Comparison of ENCODE assay signal across 8 mouse cellular contexts in genomic region chr5:107688499-107688866, GRCm38 (mm10). TPM values are rescaled to one million over a fixed set of nuclear protein-coding genes. Genes with fewer than 3 reads are reported as not detected.
DNase-seq lines count a peak whose midpoint lies in the region; ATAC-seq and TF ChIP-seq lines count a peak whose summit lies in the region.

No protein-coding gene starts in this region.

- H3K4me3 ChIP-seq in kidney, embryonic 15.5 days (replicated peaks): peak overlapping the region; percentile 53
- H3K4me3 ChIP-seq in bone marrow macrophage, adult 2 months (ENCODE audit: insufficient read depth, low read length): peak overlapping the region; percentile 63
- peak overlapping the region; percentile 67 for H3K4me3 ChIP-seq in heart, embryonic 16.5 days (ENCODE audit: low read length)

- TF ChIP-seq CTCF in bone marrow macrophage, adult 2 months (IDR thresholded peaks at IDR 0.05; ENCODE audit: low read depth, low read length): no peak

- WGBS in kidney, embryonic 15.5 days: 20% methylated on average over 9 of the region's 9 CpGs
- WGBS in heart, embryonic 16.5 days: 23% methylated on average over 9 of the region's 9 CpGs

- H3K9ac ChIP-seq in kidney, embryonic 15.5 days: no peak overlapping the region
- H3K9ac ChIP-seq in heart, embryonic 16.5 days (ENCODE audit: low read length): peak overlapping the region; percentile 66

- H3K27ac ChIP-seq in kidney, embryonic 15.5 days: no peak overlapping the region
- H3K27ac ChIP-seq in bone marrow macrophage, adult 2 months (ENCODE audit: insufficient read depth, low read depth, low read length): no peak overlapping the region
- no peak overlapping the region for H3K27ac ChIP-seq in heart, embryonic 16.5 days (ENCODE audit: low read length)

- no peaks in the 10 kb centered on the region for H3K9me3 ChIP-seq in kidney, embryonic 15.5 days (replicated peaks)
- H3K9me3 ChIP-seq in heart, embryonic 16.5 days (replicated peaks; ENCODE audit: control insufficient read depth, low read length): no peaks in the 10 kb centered on the region

- ATAC-seq in kidney, embryonic 15.5 days (replicated peaks; ENCODE audit: low FRiP score): peak; percentile 61
- peak; percentile 23 for ATAC-seq in heart, embryonic 16.5 days (replicated peaks; ENCODE audit: extremely low read depth, insufficient read depth, low FRiP score)

- H3K4me1 ChIP-seq in kidney, embryonic 15.5 days: peaks cover 5% of the 10 kb centered on the region
- H3K4me1 ChIP-seq in bone marrow macrophage, adult 2 months (ENCODE audit: control insufficient read depth, insufficient read depth, low read length): peaks cover 3% of the 10 kb centered on the region
- no peaks in the 10 kb centered on the region for H3K4me1 ChIP-seq in heart, embryonic 16.5 days (ENCODE audit: control insufficient read depth, insufficient read depth, low read length)

- peaks cover 26% of the 10 kb centered on the region for H3K27me3 ChIP-seq in kidney, embryonic 15.5 days
- H3K27me3 ChIP-seq in heart, embryonic 16.5 days (ENCODE audit: control insufficient read depth, insufficient read depth, low read length): peaks cover 3% of the 10 kb centered on the region; the same call in 1 of the 2 replicates

- no peaks in the 10 kb centered on the region for H3K36me3 ChIP-seq in kidney, embryonic 15.5 days
- no peaks in the 10 kb centered on the region for H3K36me3 ChIP-seq in heart, embryonic 16.5 days (ENCODE audit: control insufficient read depth, insufficient read depth)

- TF ChIP-seq POLR2A in bone marrow macrophage, adult 2 months (IDR thresholded peaks at IDR 0.05; ENCODE audit: borderline replicate concordance, low read depth, low read length): no peak

- H3K4me2 ChIP-seq in kidney, embryonic 15.5 days: peak overlapping the region; percentile 75
- H3K4me2 ChIP-seq in heart, embryonic 16.5 days (ENCODE audit: low read depth, low read length): peak overlapping the region; percentile 88

- DNase-seq in kidney, postnatal 14 days: no peak
- peak; percentile 8 for DNase-seq in lung, postnatal 14 days
- no peak for DNase-seq in frontal cortex, postnatal 36 days (ENCODE audit: low spot score in 2 of 2)
- DNase-seq in urinary bladder, adult 18-20 months (ENCODE audit: low spot score in 2 of 2): no peak
- DNase-seq in adrenal gland, postnatal 10 days: no peak

RNA-seq across cellular contexts. Expression of gene Gfi1, which starts 37.4 kb away (rescaled TPM):
- 0.08 TPM in 1 of 2 replicates, not detected in the other for polyA plus RNA-seq in kidney, embryonic 15.5 days (2015; fragmentation: Nextera tagmentation; extraction: Ambion mirVana)
- not detected in 2 replicates for polyA plus RNA-seq in bone marrow macrophage, adult 2 months (2012; ENCODE audit: insufficient read depth, insufficient read length, missing spikeins)
- polyA plus RNA-seq in heart, embryonic 16.5 days (2015; fragmentation: Nextera tagmentation; extraction: Ambion mirVana): 0.94 and 3.0 TPM in 2 replicates
- total RNA-seq in adrenal gland, postnatal 10 days (2021): under 1 TPM; 0.42 to 0.45 TPM
